ENCODE assay signal across 22 mouse cellular contexts in the genomic region with DNA sequence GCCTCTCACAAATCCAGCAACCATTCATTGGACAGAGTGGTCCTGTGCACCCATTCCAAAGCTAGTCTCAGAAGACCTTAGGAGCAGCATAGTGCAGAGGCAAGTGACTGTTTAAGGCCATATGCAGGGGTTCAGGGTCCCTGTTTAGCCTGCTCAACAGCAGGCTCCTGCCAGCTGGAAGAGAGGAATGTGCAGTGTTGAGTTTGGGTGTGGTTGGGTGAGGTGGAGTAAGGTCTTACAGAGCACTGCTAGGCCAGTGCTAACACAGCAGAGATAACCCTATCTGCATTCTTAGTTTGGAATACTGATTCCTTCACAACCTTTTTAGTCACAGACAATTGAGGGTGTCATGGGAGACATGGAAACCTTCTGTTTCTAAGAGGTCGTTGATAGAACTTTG.
DNase-seq lines count a peak whose midpoint lies in the region; ATAC-seq and TF ChIP-seq lines count a peak whose summit lies in the region.
"Had no signal": no experiment of that assay in that cellular context is flagged by ENCODE, and none has a peak within 500 bp of the region (broad histone marks: within the 10 kb centered on the region; RNA-seq: fewer than 3 reads in every experiment).

No protein-coding gene starts in this region.

- WGBS in heart, embryonic 10.5 days = 24% methylated on average over 1 of the region's 1 CpGs
- WGBS in heart, embryonic 16.5 days = 24% methylated on average over 1 of the region's 1 CpGs
- 64% methylated on average over 1 of the region's 1 CpGs for WGBS in intestine, embryonic 16.5 days
- WGBS in stomach, postnatal 0 days = 37% methylated on average over 1 of the region's 1 CpGs
- 79% methylated on average over 1 of the region's 1 CpGs for WGBS in limb, embryonic 10.5 days

- H3K36me3 ChIP-seq in heart, embryonic 10.5 days = no peaks in the 10 kb centered on the region
- H3K36me3 ChIP-seq in heart, embryonic 16.5 days (ENCODE audit: control insufficient read depth, insufficient read depth) = no peaks in the 10 kb centered on the region
- no peaks in the 10 kb centered on the region for H3K36me3 ChIP-seq in intestine, embryonic 16.5 days (ENCODE audit: control insufficient read depth, insufficient read depth, low read length)
- H3K36me3 ChIP-seq in stomach, postnatal 0 days (ENCODE audit: control insufficient read depth, insufficient read depth, low read length) = no peaks in the 10 kb centered on the region
- no peaks in the 10 kb centered on the region for H3K36me3 ChIP-seq in limb, embryonic 10.5 days
- H3K36me3 ChIP-seq: G1E; heart, embryonic 15.5 days; hindbrain, embryonic 12.5 days; hindbrain, embryonic 15.5 days had no signal

- TF ChIP-seq EP300 in stomach, postnatal 0 days (optimal IDR thresholded peaks at IDR 0.05) = no peak

- 0 out of 2 replicates have a peak, but pooled peaks have one; percentile 49 for ATAC-seq in heart, embryonic 16.5 days (replicated peaks; ENCODE audit: extremely low read depth, insufficient read depth, low FRiP score)
- peak; percentile 79 for ATAC-seq in intestine, embryonic 16.5 days
- no peak for ATAC-seq in stomach, postnatal 0 days (ENCODE audit: low FRiP score, low TSS enrichment)
- ATAC-seq in erythroid progenitor cell, adult 5-6 weeks (replicated peaks; ENCODE audit: low FRiP score, poor library complexity, severe bottlenecking) = no peak
- ATAC-seq: forebrain, embryonic 14.5 days; Patski had no signal

- H3K9me3 ChIP-seq in heart, embryonic 10.5 days = no peaks in the 10 kb centered on the region
- no peaks in the 10 kb centered on the region for H3K9me3 ChIP-seq in heart, embryonic 16.5 days (replicated peaks; ENCODE audit: control insufficient read depth, low read length)
- no peaks in the 10 kb centered on the region for H3K9me3 ChIP-seq in intestine, embryonic 16.5 days (ENCODE audit: control insufficient read depth, low read length)
- H3K9me3 ChIP-seq in stomach, postnatal 0 days (ENCODE audit: control insufficient read depth, low read length) = no peaks in the 10 kb centered on the region
- H3K9me3 ChIP-seq in limb, embryonic 10.5 days (replicated peaks) = no peaks in the 10 kb centered on the region
- H3K9me3 ChIP-seq: heart, embryonic 15.5 days; hindbrain, embryonic 12.5 days; hindbrain, embryonic 15.5 days had no signal

- peak overlapping the region; percentile 63 for H3K27ac ChIP-seq in heart, embryonic 10.5 days
- no peak overlapping the region for H3K27ac ChIP-seq in heart, embryonic 16.5 days (ENCODE audit: low read length)
- no peak overlapping the region; the same call in 1 of the 2 replicates for H3K27ac ChIP-seq in intestine, embryonic 16.5 days (ENCODE audit: low read length)
- H3K27ac ChIP-seq in stomach, postnatal 0 days (replicated peaks) = no peak overlapping the region
- H3K27ac ChIP-seq in limb, embryonic 10.5 days = no peak overlapping the region
- H3K27ac ChIP-seq: heart, adult 2 months; heart, embryonic 15.5 days; hindbrain, embryonic 12.5 days; hindbrain, embryonic 15.5 days had no signal

- no peak for DNase-seq in heart, embryonic 10.5 days (ENCODE audit: low spot score)
- DNase-seq in heart, adult 9 months (ENCODE audit: low spot score in 2 of 2) = no peak
- DNase-seq in heart, adult 18-20 months = no peak
- DNase-seq in stomach, postnatal 0 days (ENCODE audit: low spot score) = peak; percentile 16
- DNase-seq in limb, embryonic 10.5 days (ENCODE audit: low spot score) = no peak
- DNase-seq: adrenal gland, postnatal 10 days; adrenal gland, postnatal 36 days; cerebellum, adult 18-20 months; cerebellum, adult 9-10 months; cerebellum, postnatal 14 days; gastrocnemius, postnatal 25 days; heart, adult 2 months; kidney, adult 11 months had no signal

- H3K4me2 ChIP-seq in heart, embryonic 16.5 days (ENCODE audit: low read depth, low read length) = no peak overlapping the region
- no peak overlapping the region for H3K4me2 ChIP-seq in intestine, embryonic 16.5 days (ENCODE audit: low read depth, low read length)
- no peak overlapping the region for H3K4me2 ChIP-seq in stomach, postnatal 0 days (replicated peaks; ENCODE audit: low read depth)
- H3K4me2 ChIP-seq: heart, embryonic 15.5 days; hindbrain, embryonic 12.5 days; hindbrain, embryonic 15.5 days had no signal

- TF ChIP-seq CTCF in stomach, postnatal 0 days (IDR thresholded peaks at IDR 0.05; ENCODE audit: low read depth) = no peak

- peaks cover 27% of the 10 kb centered on the region for H3K4me1 ChIP-seq in heart, embryonic 10.5 days
- peaks cover 13% of the 10 kb centered on the region for H3K4me1 ChIP-seq in heart, embryonic 16.5 days (ENCODE audit: control insufficient read depth, insufficient read depth, low read length)
- peaks cover 10% of the 10 kb centered on the region for H3K4me1 ChIP-seq in intestine, embryonic 16.5 days (ENCODE audit: control insufficient read depth, insufficient read depth, low read length)
- H3K4me1 ChIP-seq in stomach, postnatal 0 days (replicated peaks; ENCODE audit: control insufficient read depth, insufficient read depth) = no peaks in the 10 kb centered on the region
- H3K4me1 ChIP-seq in limb, embryonic 10.5 days = no peaks in the 10 kb centered on the region; the same call in 1 of the 2 replicates
- H3K4me1 ChIP-seq: hindbrain, embryonic 12.5 days; hindbrain, embryonic 15.5 days had no signal

- H3K27me3 ChIP-seq in heart, embryonic 10.5 days (ENCODE audit: insufficient read depth, poor library complexity, severe bottlenecking) = no peaks in the 10 kb centered on the region
- no peaks in the 10 kb centered on the region for H3K27me3 ChIP-seq in heart, embryonic 16.5 days (ENCODE audit: control insufficient read depth, insufficient read depth, low read length)
- H3K27me3 ChIP-seq in intestine, embryonic 16.5 days (replicated peaks; ENCODE audit: control insufficient read depth, insufficient read depth, low read length) = no peaks in the 10 kb centered on the region
- H3K27me3 ChIP-seq in stomach, postnatal 0 days (ENCODE audit: control insufficient read depth, insufficient read depth, low read length) = no peaks in the 10 kb centered on the region
- H3K27me3 ChIP-seq in limb, embryonic 10.5 days (ENCODE audit: low read depth, poor library complexity, severe bottlenecking) = no peaks in the 10 kb centered on the region
- H3K27me3 ChIP-seq: heart, embryonic 15.5 days; hindbrain, embryonic 12.5 days; hindbrain, embryonic 15.5 days; Patski had no signal

- no peak overlapping the region for H3K4me3 ChIP-seq in heart, embryonic 10.5 days
- H3K4me3 ChIP-seq in heart, embryonic 16.5 days (ENCODE audit: low read length) = no peak overlapping the region
- no peak overlapping the region for H3K4me3 ChIP-seq in intestine, embryonic 16.5 days (ENCODE audit: low read length)
- no peak overlapping the region for H3K4me3 ChIP-seq in stomach, postnatal 0 days (ENCODE audit: low read depth, low read length)
- H3K4me3 ChIP-seq in limb, embryonic 10.5 days = no peak overlapping the region
- H3K4me3 ChIP-seq: heart, adult 2 months; heart, embryonic 15.5 days; hindbrain, embryonic 12.5 days; hindbrain, embryonic 15.5 days had no signal

- H3K9ac ChIP-seq in heart, embryonic 16.5 days (ENCODE audit: low read length) = no peak overlapping the region
- H3K9ac ChIP-seq in intestine, embryonic 16.5 days (ENCODE audit: low read depth, low read length) = no peak overlapping the region
- H3K9ac ChIP-seq in stomach, postnatal 0 days (ENCODE audit: low read length) = no peak overlapping the region
- H3K9ac ChIP-seq: heart, embryonic 15.5 days; hindbrain, embryonic 12.5 days; hindbrain, embryonic 15.5 days had no signal

Comparison
In these comparisons a context has a peak if more than half of its experiments do, and no peak if none do; other contexts are left out.
1. ATAC-seq: peak in heart, embryonic 16.5 days (single experiment) and intestine, embryonic 16.5 days (single experiment); none in stomach, postnatal 0 days (single experiment) and erythroid progenitor cell, adult 5-6 weeks (single experiment).